Mouse (Mus musculus) gastrocnemius, adult 8-10 months (tissue): ENCODE results near the gene Iqsec1. TPM values are rescaled to one million over a fixed set of nuclear protein-coding genes. Genes with fewer than 3 reads are reported as not detected.
A peak's percentile ranks its signal among the peaks of the same experiment; 100 is the strongest.

Source experiments
- DNase-seq, 2 experiments: peaks; one replicate each; pipeline ENCODE4 v3.0.0; 2022; ENCODE audit warnings: low spot score in 2 of 2
- total RNA-seq, 4 experiments: library from RNA; stranded (reverse); gene quantifications; 2 replicates each; pipeline ENCODE4 v1.2.4; 2022

The Iqsec1 gene
- total RNA-seq, 4 experiments from 2014 or later = 103 to 120 (median 106) TPM

- no peak for DNase-seq
These were observed 98.9 kb downstream of the Iqsec1 start for GRCm38 (mm10) chr6:90889356-90890285.

DNA sequence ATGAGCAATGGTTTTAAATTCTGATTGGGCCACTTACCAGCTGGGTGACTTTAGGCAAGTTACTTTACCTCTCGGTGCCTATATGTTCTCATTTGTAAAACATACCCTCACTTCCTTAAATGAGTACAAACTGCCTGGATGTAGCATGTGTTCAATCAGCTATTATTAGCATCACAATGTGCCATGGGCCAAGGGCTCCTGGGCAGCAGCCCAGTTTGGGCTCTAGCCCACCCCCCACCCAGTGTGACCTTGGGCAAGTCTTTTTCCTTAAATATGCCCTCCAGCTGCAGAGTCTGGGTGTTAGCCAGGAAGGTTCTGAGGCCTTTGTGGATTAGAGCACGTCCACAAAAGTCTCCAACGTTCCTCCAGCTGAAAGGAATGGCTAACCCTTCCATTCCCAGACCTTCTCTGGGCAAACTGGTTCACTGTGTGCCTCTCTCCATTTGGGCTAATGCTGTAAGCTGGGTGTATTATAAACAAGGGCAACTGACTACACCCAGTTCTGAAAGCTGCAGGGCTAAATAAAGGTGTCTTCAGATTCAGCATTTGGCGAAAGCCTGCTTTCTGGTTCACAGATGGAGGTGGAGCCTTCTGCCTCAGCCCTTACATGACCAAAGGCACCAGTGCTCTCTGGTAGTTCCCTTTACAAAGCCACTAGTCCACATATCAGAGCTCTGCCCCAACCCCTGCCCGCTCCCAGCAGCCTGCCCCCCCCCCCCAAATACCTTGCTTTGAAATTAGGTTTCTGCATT is 101.3 kb downstream of the Iqsec1 start:
- no peak for DNase-seq

DNA sequence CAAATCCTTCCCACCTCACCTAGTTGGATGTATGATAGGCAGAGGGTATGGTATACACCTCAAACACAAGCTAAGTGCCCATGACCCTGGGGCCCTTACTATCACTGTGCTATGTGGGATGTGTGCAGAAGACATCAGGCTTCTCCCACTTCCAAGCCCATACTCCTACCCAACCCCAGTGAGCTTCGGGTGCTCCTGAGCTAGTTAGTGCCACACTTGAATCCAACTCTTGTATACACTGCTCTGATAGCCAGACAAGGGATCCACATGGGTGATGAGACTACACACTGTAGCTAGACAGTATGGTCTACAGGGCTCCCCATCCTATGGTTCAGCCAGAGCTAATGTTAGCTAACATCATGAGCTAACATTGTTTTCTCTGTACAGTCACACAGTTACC is 102.9 kb downstream of the Iqsec1 start:
- no peak for DNase-seq

- DNase-seq = no peak
These were observed 103.9 kb downstream of the Iqsec1 start for GRCm38 (mm10) chr6:90884631-90885030.

DNA sequence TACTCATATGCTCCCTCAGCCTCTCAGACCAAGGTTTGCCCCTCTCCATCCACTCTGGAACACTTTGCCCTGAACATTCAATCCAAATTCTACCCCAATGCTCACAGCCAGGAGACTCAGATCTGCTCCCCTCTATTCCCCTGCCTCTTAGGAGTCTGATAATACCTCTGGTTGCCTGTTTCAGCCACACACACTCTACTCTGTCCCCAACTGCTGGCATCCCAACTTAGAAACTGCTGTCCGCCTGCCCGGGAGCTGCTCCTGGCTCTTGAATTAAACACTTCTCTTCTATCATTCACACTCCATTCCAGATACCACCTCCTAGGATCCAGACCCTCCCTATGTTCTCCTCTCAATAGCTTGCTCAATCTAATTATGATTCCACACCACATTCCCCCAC is 107.5 kb downstream of the Iqsec1 start:
- no peak for DNase-seq

DNA sequence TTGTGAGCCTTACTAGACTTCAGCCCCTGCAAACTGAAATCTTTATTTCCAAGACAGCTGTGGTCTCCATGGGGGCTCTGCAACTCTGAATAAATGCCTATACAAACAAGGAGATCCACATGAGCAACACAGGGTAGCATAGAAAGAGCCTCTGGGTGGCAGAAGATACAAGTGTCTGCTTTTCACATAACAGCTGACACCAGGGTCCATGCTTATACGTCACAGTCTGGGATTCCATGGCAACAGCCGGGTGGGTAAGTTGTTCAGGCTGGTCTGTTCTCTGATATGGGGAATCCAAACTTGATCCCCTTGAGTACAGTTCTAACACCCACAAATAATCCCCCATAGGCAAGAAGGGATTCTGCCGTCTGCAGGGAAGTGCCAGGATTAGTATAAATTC is 108.1 kb downstream of the Iqsec1 start:
- DNase-seq = no peak

- DNase-seq = no peak
These were observed 116.9 kb downstream of the Iqsec1 start for GRCm38 (mm10) chr6:90871581-90871980.

DNA sequence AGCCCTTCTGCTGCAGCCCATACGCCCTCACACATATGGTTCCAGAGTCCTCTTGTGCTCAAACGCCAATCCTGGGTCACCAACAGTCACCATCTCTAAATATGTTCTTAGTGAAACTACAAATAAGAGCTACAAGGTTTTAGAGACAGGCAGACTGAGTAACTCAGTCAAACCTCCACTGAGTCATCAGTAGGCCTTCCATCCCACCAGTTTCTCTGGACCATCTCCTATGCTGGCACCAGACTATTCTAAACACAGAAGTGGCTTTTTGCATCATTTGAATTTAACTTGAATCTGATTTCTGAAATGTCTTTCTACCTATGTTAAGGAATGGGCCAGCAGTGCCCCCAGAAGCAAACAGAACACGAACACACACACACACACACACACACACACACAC is 120.5 kb downstream of the Iqsec1 start:
- DNase-seq = no peak

DNA sequence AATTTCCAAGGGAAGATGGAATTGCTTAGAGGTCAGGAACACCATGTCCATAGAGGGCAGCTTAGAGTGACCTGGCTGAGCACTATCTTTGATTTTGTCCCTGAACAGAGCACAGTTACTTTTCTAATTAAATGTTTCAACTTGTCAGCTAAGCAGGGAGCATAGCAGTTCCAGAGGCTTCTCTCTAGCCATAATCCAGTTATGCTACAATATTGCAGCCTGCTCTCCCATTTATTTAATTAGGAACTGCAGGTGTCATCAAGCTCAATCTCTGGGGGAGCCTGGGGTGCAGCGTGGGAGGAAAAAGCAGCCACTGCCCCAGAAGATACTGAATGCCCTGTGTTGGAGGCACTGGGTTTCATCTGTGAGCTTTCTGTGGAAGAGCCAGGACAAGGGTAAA is 127.1 kb downstream of the Iqsec1 start:
- DNase-seq = no peak

- DNase-seq = no peak
These were observed 130.6 kb downstream of the Iqsec1 start for GRCm38 (mm10) chr6:90857844-90858243.

DNA sequence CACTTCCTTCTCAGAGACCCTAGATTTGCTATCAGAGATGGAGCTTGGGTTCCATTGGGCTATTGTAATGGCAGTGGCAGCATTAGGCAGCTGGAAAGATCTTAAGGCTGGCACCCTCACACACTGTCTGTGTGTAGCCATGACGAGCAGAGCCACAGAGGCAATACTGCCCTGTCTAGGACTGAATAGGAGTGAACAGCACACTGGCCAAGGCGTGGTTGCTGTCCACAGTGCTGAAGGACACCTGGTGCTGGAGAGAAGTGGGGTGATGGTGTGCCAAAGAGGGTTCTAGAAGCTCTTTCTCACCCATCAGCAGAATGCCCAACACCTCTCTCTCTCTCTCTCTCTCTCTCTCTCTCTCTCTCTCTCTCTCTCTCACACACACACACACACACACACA is 136.1 kb downstream of the Iqsec1 start:
- DNase-seq = no peak

- DNase-seq = no peak
These were observed 140.4 kb downstream of the Iqsec1 start for GRCm38 (mm10) chr6:90848068-90848467.

DNA sequence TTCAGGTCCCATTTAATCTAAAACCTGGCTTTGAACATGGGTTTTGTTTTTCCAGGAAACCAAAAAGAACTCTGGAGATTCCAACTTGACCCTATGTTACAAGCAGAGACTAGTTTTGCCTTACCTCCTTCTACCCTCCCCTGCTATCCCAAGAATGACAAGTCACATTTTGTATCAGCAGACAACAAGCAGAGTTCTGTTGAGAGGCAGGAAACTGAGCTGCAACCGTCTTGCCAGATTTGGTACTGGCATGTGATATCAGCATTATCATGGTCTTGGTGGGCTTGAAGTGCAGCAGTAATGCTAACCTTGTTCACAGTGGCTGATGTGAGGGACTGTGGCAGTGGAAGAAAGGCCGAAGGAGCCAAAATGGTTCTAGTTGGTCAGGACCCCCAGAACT is 141.0 kb downstream of the Iqsec1 start:
- DNase-seq = no peak

- DNase-seq = no peak
These were observed 148.5 kb downstream of the Iqsec1 start for GRCm38 (mm10) chr6:90839972-90840371.

- no peak for DNase-seq
These were observed 151.7 kb downstream of the Iqsec1 start for GRCm38 (mm10) chr6:90836749-90837148.

GRCm38 (mm10) chr6:90829536-90829935 is 158.9 kb downstream of the Iqsec1 start:
- no peak for DNase-seq

GRCm38 (mm10) chr6:90825063-90825462 is 163.4 kb downstream of the Iqsec1 start:
- DNase-seq = no peak

DNA sequence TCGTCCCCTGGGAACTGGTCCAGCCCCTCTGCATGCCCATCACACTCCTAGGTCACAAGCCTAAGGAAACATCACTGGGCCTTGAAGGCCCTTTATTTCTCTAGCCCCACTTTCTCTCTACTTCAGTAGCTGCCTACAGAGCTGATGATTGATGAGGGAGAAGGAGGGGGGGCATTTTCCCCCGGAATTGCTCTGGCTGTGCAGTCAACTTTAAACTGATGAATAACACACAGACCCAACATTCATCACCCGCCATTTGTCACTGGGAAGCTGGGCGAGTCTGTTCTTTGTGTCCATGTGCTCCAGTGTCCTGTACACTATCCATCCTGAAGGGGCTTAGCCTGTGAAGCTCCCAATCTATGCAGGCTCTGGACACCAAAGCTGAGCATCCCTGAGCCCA is 165.2 kb downstream of the Iqsec1 start:
- no peak for DNase-seq

- DNase-seq = no peak
These were observed 166.4 kb downstream of the Iqsec1 start for GRCm38 (mm10) chr6:90821916-90822602.

DNA sequence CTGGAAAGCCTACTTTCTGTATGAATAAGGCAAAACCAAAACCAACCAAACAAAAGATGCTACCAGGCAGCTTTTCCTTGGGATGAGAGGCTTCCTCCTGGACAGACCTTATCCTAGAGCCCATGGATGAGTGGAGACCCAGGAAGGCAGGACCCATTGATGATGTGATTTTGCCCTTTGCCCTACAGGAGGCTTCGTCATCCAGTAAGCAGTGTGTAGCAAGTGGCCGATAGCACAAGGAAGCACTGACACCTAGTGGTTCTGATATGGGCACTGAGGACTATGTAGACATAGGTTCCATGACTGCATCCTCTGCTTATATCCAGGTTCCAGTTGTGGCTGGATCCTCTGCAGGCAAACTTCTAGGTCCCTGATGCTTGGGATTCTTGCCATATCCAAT is 168.6 kb downstream of the Iqsec1 start:
- no peak for DNase-seq

- DNase-seq = peak; percentile 21 to 39
These were observed 169.5 kb downstream of the Iqsec1 start for GRCm38 (mm10) chr6:90818956-90819355.

DNA sequence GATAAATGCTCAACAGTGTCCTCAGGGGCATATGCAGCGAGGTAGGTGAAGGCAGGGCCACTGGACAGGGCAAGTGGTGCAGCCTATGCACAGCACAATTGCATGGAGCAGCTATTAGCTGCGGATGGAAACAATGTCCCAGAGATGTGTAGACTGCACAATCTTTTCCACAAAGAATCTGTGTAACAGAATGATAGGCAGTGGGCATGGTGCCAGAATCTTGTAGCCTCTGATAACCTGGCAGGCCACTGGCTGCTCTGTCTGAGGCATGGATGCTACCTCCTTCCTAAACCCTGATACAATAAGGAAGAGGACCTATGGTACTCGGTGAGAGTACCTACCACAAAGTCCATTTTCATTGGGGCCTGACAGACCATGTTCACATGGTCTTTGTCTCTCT is 171.9 kb downstream of the Iqsec1 start:
- DNase-seq = no peak
